Mouse (Mus musculus) spleen, adult 18-20 months (tissue): Measurements from ENCODE around the gene Btbd11.

Experiments used
- DNase-seq, 2 experiments: peaks; one replicate each; pipeline ENCODE4 v3.0.0; 2022; ENCODE audit warnings: mixed read lengths in 2 of 2

Btbd11 gene

DNA sequence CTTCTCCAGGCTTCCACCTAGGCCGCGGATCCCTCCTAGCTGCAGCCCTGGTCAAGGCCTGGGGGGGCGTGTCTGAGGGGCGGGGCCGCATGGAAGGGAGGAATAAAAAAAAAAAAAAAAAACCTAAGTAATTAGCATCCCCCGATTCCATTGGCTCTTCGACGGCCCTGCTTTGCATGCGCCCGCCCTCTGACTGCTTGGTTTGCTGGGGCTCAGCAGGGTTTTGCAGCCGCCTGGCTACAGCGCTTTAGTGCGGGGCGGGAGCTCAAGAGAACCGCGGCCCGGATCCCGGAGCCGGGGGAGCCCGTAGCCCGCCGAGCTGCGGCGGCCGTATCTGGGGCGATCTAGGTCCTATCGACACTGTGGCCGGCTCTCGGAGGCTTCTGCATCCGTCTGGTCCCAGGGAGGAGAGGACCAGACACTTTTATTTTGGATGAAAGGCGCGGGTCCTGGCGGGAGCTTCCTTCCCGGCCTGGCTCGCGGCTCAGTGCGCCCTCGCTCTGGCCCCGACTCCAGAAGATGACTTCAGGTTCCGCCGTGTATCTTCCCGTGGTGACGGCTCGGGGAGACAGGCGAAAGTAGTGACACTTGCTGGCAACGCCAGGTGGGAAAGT is at the start of gene Btbd11:
Gene Btbd11 (plus strand): TSS at position 210 of the 614 bp plus-strand sequence.
- DNase-seq: peak; percentile 54 to 61

DNA sequence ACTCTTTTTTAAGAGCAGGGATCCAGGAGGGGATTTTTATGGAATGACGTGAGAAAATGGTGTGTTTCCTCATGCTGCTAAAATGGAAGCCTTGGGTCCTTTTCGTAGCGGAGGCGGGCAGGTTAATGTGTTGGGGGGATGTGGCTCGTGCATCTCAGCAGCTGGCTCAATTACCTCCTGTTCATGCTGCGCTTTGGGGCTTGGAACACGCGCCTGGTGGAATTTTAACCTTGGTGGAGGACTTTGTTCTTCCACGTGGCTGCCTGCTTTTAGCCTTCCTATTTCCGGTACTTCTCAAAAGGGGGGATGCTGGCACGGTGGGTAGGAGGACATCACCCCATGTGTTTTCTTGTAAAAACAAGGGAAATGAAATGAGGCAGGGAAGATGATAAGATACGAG is 47.9 kb upstream of the Btbd11 start:
- no peak for DNase-seq

DNA sequence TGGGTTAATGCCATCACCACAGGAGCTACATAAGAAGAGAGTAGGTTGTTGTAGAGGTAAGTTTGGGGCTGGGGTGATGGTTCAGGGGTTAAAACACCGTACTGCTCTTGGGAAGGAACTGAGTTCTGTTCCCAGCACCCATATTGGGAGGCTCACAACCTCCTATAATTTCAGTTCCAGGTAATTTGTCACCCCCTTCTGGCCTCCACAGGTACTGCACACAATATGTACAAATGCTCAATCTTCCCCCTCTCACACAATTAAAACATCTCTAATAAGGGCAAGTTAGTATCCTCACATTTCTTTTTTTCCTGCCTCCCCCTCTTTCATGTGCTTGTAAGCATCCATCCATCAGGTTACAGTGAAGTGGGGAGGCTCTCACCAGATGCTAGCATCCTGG is 44.7 kb upstream of the Btbd11 start:
- DNase-seq: no peak

DNA sequence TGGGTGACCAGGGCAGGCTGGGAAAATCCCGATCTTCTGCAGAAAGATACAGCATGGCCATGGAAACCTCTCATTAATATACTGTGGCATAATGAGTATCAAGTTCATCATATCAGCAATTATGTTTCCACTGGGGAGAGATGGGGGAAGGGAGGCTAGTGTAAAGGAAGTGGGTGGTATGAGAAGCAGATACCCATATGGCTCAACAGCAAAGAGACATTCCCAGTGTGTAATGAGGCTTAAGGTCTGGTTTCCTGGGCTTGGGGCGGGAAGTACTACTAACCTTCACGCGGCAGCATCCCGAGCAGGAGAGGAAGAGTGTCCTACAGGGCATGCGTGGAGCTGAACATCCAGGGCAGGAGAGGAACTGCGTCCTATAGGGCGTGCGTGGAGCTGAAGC is 39.4 kb upstream of the Btbd11 start:
- no peak for DNase-seq

DNA sequence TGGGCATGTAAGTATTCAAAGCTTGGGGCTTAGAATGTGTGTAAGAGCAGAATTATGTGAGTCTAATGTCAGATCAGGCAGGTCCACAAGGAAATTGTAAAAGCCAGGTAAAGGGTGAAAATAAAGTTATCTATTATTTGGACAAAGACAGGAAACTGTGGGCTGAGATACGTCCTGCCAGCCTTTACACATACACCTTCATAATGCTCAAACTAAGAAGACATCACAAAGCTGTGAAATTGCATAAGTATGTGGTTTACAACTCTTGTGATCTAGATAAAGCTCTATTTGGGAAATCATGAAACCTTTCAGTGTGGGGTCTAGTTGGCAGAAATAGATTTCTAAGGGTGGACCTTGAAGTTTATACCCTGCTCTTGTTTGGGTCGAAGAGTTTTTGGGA is 34.1 kb upstream of the Btbd11 start:
- DNase-seq: no peak

DNA sequence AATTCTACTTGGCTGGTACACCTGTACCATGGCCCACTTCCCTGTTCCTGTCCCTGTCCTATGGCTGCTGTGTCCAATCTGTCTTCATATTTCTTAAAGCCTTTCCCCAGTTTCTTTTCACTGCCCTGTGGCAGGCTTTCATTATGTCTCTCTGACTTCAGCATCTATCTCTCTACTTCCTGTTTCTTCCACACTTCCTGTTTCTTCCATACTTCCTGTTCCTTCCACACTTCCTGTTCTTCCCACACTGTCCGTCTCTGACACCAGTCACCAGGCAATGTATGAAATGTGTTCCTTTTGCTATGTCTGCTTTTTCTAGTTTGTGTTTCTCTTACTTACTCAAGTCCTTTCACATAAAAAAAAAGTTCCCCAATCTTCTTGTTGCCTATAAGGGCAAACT is 32.3 kb upstream of the Btbd11 start:
- no peak for DNase-seq

DNA sequence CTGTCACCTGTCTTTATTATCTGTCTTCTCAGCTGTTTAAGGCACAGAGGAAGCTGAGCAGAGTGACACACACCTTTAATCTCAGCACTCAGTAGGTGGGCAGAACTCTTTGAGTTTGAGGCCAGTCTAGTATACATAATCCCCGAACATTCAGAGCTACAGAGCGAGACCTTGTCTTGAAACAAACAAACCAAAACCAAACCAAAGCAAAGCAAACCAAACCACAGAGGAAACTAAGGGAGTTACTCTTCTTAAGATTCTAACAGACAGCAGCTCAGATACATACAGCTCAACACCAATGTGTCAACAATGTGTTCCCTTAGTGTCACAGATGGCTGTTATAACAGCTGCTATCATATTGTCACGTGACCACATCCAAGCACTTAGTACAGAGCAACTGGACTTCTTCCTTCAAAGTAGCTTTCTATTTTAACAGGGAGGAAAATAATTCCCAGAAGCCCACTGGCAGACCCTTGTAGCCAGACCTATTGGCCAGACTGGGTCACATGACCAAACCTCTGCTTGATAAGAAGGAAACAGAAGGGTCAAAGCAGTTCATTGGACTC is 27.0 kb upstream of the Btbd11 start:
- no peak for DNase-seq

DNA sequence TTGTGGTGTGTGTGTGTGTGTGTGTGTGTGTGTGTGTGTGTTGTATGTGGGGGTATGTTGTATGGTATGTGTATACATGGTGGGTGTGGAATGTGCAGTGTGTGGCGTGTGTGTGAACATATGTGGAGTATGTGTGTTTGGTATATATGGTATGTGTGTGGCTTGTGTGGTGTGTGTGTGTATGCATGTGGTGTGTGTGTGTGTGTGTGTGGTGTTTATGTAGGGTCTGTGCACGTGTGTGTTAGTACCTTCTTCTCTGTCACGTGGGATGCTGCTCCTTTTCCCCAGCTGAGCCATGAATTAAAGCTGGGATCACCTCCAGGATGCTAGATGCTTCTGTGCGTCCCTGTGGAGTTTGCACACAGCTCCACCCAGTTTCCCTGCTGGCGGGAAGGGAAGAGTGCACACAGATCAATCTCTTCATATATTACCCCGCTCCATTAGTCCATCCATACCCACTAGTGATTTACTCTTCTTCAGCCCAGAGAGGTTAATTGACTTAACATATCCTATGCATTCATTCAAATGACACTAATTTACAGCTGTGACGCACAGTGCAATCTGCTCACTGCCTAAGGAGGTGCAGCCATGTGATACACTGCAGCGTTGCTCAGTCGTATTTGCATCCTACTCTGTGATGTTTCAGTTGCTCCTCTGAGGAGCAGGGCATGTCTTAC is 23.7 kb upstream of the Btbd11 start:
- no peak for DNase-seq

DNA sequence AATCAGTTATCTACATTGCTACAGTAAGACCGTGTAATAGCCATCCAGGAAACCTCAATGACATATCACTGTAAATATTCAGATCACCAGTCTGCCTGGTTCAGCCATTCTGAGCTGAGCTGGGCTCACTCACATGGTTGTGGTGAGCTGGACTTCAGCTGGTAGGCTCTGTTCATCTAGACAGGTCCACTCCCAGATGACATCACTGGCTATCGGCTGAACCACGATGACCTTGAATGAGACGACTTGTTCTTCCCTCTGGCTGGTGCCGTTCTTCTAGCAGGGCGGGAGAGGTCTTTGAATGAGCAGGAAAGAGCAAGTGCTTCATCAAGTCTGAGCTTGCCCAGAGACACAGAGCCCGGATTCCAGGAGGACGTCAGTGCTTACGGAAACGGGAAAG is 19.7 kb upstream of the Btbd11 start:
- DNase-seq: no peak

DNA sequence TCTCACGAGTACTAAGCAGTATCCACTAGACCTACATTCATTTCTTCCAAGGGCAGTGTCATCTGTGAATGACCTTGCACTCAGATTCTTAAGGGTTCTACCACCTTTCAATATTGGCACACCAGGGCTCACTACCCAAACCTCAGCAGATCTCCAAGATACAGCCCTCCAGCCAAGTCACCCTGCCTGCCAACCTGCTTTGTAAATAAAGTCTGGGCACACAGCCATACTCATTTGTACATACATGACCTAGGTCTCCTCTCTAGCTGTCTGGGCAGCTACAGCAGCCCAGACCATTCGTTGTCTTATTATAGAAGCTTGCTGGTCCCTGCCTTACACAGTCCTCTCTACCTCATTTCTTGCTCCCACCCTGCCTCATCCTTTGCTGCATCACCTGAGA is 15.3 kb upstream of the Btbd11 start:
- DNase-seq: no peak

DNA sequence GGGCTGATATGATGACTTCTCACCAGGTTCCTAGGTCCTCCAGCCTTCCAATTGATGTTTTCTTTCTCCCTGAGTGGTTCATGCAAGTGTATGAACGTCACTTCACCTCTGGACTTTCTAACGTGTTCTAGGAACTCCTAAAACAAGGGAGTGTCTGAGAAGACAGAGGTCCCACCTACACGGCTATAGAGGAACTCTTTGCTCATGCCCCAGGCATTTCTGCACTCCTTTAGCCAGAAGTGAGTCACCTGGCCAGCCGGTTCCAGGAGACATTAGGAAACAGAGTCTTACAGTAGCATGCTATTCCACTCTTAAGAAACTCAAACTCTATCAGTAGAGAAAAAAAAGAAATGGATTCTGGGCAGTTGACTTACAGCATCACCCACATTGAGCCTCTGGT is 14.5 kb upstream of the Btbd11 start:
- no peak for DNase-seq

DNA sequence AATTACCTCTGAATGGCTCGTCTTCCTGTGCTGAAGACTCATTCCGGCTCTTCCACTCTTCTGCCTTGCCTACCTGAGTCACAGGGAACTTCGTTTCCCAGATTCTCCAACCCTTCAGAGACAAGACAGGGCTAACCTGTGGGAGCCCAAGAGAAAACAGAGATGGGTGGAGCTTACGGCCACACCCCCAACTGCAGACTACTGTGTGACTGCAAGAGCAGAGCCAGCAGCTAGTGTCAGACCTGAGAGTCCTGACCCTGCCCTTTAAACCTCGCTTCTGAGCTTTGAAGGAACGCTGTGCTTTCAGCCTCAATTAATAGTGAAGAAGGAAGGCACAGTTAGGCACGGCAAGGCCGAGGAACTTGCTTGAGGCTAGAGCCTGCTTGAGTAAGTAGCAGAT is 7.6 kb upstream of the Btbd11 start:
- no peak for DNase-seq

DNA sequence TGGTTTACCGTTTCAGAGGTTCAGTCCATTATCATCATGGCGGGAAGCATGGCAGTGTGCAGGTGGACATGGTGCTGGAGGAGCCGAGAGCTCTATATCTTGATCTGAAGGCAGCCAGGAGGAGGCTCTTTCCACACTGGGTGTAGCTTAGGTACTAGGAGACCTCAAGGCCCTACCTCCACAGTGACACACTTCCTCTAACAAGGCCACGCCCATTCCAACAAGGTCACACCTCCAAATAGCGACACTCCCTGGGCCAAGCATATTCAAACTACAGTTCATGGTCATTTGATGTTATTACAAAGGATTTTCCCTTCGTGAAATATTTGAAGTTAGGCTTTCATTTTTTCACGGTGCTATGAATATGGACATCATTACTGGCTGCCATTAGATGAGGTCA is 3.6 kb upstream of the Btbd11 start:
- DNase-seq: no peak

DNA sequence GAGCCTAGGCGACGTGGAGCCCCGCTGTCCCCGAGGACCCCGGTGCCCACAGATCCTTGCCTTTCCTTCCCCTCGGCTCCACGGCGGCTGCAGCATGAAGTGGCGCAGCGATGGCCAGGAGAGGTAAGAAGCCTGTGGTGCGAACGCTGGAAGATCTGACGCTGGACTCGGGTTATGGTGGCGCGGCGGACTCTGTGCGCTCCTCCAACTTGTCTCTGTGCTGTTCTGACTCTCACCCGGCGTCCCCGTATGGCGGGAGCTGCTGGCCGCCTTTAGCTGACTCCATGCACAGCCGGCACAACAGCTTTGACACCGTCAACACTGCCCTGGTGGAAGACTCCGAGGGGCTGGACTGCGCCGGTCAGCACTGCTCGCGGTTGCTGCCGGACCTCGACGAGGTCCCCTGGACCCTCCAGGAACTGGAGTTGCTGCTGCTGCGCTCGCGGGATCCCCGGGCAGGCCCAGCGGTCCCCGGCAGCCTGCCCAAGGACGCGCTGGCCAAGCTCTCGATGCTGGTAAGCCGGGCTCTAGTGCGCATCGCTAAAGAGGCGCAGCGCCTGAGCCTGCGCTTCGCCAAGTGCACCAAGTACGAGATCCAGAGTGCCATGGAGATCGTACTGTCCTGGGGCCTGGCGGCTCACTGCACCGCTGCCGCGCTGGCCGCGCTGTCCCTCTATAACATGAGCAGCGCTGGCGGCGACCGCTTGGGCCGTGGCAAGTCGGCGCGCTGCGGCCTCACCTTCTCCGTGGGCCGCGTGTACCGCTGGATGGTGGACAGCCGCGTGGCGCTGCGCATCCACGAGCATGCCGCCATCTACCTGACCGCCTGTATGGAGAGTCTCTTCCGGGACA is 831 bp downstream of the Btbd11 start:
- peak in 1 of 2 experiments; percentile 9 for DNase-seq

DNA sequence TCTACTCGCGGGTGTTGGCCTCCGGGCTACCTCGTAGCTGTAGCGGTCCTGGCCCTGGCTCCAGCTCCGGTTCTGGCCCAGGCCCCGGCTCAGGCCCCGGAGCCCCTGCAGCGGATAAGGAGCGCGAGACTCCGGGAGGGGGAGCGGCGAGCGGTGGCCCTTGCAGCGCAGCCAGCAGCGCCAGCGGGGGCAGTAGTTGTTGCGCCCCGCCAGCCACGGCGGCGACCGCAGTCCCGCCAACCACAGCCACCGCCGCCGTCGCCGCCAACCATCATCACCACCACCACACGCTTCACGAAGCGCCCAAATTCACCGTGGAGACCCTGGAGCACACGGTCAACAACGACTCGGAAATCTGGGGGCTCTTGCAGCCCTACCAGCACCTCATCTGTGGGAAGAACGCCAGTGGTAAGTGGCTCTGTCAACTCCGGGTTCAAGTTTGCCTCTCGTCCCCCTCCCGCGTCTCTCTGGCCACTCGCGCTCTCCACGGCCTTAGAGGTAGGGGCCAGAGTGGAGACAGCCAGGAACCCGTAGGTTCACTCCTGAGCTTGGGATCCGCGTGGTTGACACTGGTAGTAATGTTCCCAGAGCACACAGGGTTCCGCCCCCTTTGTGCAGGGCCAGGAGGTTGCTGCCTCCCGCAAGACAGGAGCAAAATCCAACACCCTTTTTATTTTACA is 1.6 kb downstream of the Btbd11 start:
- peak in 1 of 2 experiments; percentile 11 for DNase-seq

DNA sequence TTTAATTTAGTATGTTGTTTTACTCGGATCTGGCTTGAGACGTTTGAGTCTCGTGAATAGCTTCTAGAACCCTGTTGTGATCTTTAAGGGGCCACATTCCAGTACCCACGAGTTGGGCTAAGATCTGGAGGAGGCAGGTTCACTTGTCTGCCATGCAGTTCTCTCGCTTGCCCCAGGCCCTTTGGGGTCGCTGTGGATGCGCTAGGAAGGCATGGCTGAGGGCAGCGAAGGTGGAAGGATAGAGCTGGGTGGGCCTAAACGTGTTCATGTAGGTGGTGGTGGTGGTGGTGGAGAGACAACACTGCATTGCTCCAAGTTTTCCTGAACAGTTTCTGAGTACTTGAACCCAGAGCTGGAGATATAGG is 2.1 kb downstream of the Btbd11 start:
- DNase-seq: peak; percentile 15 to 18

DNA sequence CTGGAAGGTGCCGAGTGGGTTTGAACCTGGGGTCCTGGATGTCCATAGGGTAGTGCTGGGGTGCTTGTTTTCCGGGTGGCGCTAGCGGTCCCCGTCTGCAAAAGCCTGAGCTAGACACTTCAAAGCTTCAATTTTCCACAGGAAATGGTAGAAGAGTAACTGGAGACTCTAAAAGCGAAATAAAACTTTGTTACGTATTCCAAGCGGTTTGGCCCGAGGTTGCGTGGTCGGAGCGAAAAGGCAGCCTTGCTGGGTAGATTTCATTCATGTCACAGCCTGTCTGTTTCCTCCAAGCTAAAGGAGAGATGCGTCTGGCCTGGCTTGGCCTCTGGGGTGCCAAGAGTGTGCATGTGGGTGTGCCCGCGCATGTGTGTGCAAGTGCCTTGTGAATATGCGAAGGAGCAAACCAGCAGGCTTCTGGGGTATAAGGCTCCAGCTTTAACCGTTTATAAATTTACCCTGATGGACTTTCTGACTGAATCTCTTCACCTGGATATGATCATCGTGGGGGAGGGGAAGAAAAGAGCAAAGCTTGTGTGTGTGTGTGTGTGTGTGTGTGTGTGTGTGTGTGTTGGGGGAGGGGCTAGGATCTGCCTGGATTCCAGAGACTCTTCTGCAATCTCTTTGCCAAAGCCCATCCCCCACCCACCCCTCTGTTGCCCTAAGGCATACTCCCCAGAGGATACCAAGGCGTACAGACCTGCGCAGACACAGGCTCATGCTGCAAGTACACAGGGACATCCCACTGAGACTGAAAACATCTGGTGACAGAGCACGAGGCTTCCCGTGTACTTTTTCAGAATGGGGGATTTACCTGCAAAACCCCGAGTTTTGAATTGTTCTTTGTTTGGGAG is 2.9 kb downstream of the Btbd11 start:
- DNase-seq: no peak

DNA sequence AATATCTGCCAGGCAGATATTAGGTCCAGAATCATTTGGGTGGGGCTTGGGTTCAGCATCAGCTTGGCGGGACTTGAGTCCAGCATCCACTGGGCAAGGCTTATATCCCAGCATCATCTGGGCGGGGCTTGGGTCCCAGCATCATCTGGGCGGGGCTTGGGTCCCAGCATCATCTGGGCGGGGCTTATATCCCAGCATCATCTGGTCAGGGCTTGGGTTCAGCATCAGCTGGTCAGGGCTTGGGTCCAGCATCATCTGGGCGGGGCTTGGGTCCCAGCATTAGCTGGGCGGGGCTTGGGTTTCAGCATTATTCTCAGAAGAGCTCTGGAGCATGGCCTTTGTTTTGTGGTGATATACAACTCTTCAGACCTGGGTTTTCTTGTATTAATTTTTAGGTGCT is 6.4 kb downstream of the Btbd11 start:
- no peak for DNase-seq

DNA sequence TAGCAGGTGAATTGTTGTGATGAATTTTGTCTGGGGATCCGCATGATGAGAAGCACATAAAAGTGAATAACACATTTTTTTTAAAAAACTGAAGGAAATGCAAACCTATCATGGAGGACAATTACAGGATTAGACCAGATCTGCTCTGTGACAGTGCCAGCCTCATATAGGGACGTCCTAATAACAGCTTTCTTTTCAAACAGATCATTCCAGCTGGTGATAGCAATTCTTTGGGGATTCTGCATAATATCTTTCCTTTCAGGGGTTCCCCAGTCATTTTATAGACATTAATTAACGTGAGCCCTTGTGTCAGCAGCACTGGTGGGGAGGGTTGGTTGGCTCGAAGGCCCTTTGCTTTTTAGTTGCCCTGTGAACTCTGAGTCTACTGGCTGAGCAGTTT is 7.9 kb downstream of the Btbd11 start:
- no peak for DNase-seq

DNA sequence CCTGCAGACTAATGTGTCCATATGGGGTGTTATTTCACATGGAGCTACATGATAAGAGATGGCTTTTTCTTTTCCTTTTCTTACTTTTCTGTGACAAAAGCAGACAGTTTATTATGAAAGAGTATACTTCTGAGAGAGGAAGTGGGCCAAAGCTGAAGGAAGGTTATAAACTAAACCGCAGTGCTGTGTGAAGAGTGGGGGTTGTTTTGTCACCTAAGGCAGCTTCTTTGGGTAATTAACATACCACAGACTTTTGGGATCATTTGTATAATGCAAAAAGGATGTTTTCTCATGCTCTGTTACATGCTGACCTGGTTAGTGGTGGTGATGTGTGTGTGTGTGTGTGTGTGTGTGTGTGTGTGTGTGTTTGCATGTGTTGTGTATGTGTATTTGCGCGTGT is 24.5 kb downstream of the Btbd11 start:
- no peak for DNase-seq

DNA sequence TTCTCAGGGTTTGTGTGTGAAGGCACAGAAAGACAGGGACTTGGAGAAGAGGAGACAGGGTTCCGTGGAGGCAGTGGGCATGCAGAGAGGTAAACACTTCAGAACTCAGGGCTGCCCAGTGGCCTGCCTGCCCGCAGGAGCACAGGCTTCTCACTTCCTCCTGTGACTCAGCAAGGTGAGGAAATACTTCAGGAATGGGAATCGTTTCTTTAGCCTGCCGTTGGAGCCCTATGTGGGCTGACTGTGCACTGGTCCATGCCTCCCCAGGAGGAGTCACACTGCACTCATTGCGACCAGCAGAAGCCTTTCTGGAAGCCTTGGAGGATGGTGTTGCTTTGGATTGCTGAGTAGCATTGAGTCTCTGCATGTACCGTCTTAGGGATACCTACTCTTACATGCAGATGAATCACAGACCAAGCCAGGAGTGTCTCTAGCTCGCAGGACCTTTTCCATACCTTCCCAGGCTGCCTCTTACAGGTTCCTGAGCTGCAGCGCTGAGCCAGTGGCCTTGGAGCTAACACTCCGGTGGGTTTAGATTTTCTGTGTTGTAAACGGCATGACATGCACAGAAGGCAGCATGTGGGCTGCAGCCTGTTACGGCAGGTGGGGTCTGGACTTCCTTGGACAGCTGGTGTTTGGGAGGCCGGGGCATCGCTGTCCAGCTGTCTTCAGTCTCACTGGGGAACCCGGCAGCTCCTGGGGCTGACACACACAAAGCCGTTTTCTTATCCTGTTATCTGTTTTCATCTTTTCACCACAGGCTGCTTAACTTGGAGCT is 34.4 kb downstream of the Btbd11 start:
- no peak for DNase-seq
